Mouse (Mus musculus): ENCODE measurements around the gene Aldh9a1. TPM values are rescaled to one million over a fixed set of nuclear protein-coding genes. Genes with fewer than 3 reads are reported as not detected.

Aldh9a1 gene
- polyA plus RNA-seq, 1 experiment from 2014 or later, result 29.2 TPM

GRCm38 (mm10) chr1:167379751-167380150 is 30.0 kb downstream of the Aldh9a1 start:
- 77% methylated on average over 5 of the region's 5 CpGs for WGBS
- Histone ChIP-seq H3K27ac (ENCODE audit: low read depth, low read length) (no peak overlapping the region), H3K4me1 (ENCODE audit: control insufficient read depth, insufficient read depth, low read length) (no peaks in the 10 kb centered on the region), H3K27me3 (ENCODE audit: control insufficient read depth, insufficient read depth, low read length) (no peaks in the 10 kb centered on the region), H3K36me3 (ENCODE audit: control insufficient read depth, insufficient read depth, low read length) (no peaks in the 10 kb centered on the region), H3K9ac (replicated peaks; ENCODE audit: low read depth, low read length) (no peak overlapping the region), H3K4me2 (ENCODE audit: low read depth, low read length) (no peak overlapping the region), H3K4me3 (ENCODE audit: low read depth, low read length) (no peak overlapping the region), H3K9me3 (ENCODE audit: control insufficient read depth, low read length) (no peaks in the 10 kb centered on the region)
- ATAC-seq (ENCODE audit: low read depth), result no peak

GRCm38 (mm10) chr1:167380223-167380622 is 30.4 kb downstream of the Aldh9a1 start:
- no peak for ATAC-seq (ENCODE audit: low read depth)

GRCm38 (mm10) chr1:167381050-167382015 is 31.5 kb downstream of the Aldh9a1 start:
- Histone ChIP-seq H3K9me3 (ENCODE audit: control insufficient read depth, low read length) (no peaks in the 10 kb centered on the region), H3K27me3 (ENCODE audit: control insufficient read depth, insufficient read depth, low read length) (no peaks in the 10 kb centered on the region), H3K36me3 (ENCODE audit: control insufficient read depth, insufficient read depth, low read length) (no peaks in the 10 kb centered on the region), H3K4me3 (ENCODE audit: low read depth, low read length) (no peak overlapping the region), H3K27ac (ENCODE audit: low read depth, low read length) (no peak overlapping the region), H3K4me2 (ENCODE audit: low read depth, low read length) (no peak overlapping the region), H3K4me1 (ENCODE audit: control insufficient read depth, insufficient read depth, low read length) (no peaks in the 10 kb centered on the region), H3K9ac (replicated peaks; ENCODE audit: low read depth, low read length) (no peak overlapping the region)
- no peak for ATAC-seq (ENCODE audit: low read depth)
- 87% methylated on average over 8 of the region's 8 CpGs for WGBS

More at GRCm38 (mm10) chr1:167380223-167380622, 30.4 kb downstream of the Aldh9a1 start:
- no peak overlapping the region for H3K9ac ChIP-seq (replicated peaks; ENCODE audit: low read depth, low read length)
- no peak overlapping the region for H3K4me3 ChIP-seq (ENCODE audit: low read depth, low read length)
- H3K27ac ChIP-seq (ENCODE audit: low read depth, low read length), result no peak overlapping the region
- H3K36me3 ChIP-seq (ENCODE audit: control insufficient read depth, insufficient read depth, low read length), result no peaks in the 10 kb centered on the region
- 92% methylated on average over 2 of the region's 2 CpGs for whole genome bisulfite sequencing
- no peaks in the 10 kb centered on the region for H3K9me3 ChIP-seq (ENCODE audit: control insufficient read depth, low read length)
- no peak overlapping the region for H3K4me2 ChIP-seq (ENCODE audit: low read depth, low read length)
- H3K27me3 ChIP-seq (ENCODE audit: control insufficient read depth, insufficient read depth, low read length), result no peaks in the 10 kb centered on the region
- no peaks in the 10 kb centered on the region for H3K4me1 ChIP-seq (ENCODE audit: control insufficient read depth, insufficient read depth, low read length)

GRCm38 (mm10) chr1:167382316-167382715 is 32.5 kb downstream of the Aldh9a1 start:
- Histone ChIP-seq H3K4me2 (ENCODE audit: low read depth, low read length) (no peak overlapping the region), H3K27ac (ENCODE audit: low read depth, low read length) (no peak overlapping the region), H3K36me3 (ENCODE audit: control insufficient read depth, insufficient read depth, low read length) (no peaks in the 10 kb centered on the region), H3K27me3 (ENCODE audit: control insufficient read depth, insufficient read depth, low read length) (no peaks in the 10 kb centered on the region), H3K4me1 (ENCODE audit: control insufficient read depth, insufficient read depth, low read length) (no peaks in the 10 kb centered on the region), H3K4me3 (ENCODE audit: low read depth, low read length) (no peak overlapping the region), H3K9me3 (ENCODE audit: control insufficient read depth, low read length) (no peaks in the 10 kb centered on the region), H3K9ac (replicated peaks; ENCODE audit: low read depth, low read length) (no peak overlapping the region)
- 71% methylated on average over 7 of the region's 7 CpGs for WGBS
- no peak for ATAC-seq (ENCODE audit: low read depth)

- Histone ChIP-seq H3K9ac (replicated peaks; ENCODE audit: low read depth, low read length) (no peak overlapping the region), H3K36me3 (ENCODE audit: control insufficient read depth, insufficient read depth, low read length) (no peaks in the 10 kb centered on the region), H3K27ac (ENCODE audit: low read depth, low read length) (no peak overlapping the region), H3K9me3 (ENCODE audit: control insufficient read depth, low read length) (no peaks in the 10 kb centered on the region), H3K4me3 (ENCODE audit: low read depth, low read length) (no peak overlapping the region), H3K4me2 (ENCODE audit: low read depth, low read length) (no peak overlapping the region), H3K27me3 (ENCODE audit: control insufficient read depth, insufficient read depth, low read length) (no peaks in the 10 kb centered on the region), H3K4me1 (ENCODE audit: control insufficient read depth, insufficient read depth, low read length) (no peaks in the 10 kb centered on the region)
- ATAC-seq (ENCODE audit: low read depth), result no peak
- whole genome bisulfite sequencing, result 60% methylated on average over 5 of the region's 5 CpGs
Measured at GRCm38 (mm10) chr1:167382763-167383162, 33.0 kb downstream of the Aldh9a1 start.

GRCm38 (mm10) chr1:167383178-167383577 is 33.4 kb downstream of the Aldh9a1 start:
- 76% methylated on average over 5 of the region's 5 CpGs for WGBS

GRCm38 (mm10) chr1:167384156-167384555 is 34.4 kb downstream of the Aldh9a1 start:
- Histone ChIP-seq H3K27me3 (ENCODE audit: control insufficient read depth, insufficient read depth, low read length) (no peaks in the 10 kb centered on the region), H3K4me3 (ENCODE audit: low read depth, low read length) (no peak overlapping the region), H3K9me3 (ENCODE audit: control insufficient read depth, low read length) (no peaks in the 10 kb centered on the region), H3K9ac (replicated peaks; ENCODE audit: low read depth, low read length) (no peak overlapping the region), H3K27ac (ENCODE audit: low read depth, low read length) (no peak overlapping the region), H3K4me1 (ENCODE audit: control insufficient read depth, insufficient read depth, low read length) (no peaks in the 10 kb centered on the region), H3K36me3 (ENCODE audit: control insufficient read depth, insufficient read depth, low read length) (no peaks in the 10 kb centered on the region), H3K4me2 (ENCODE audit: low read depth, low read length) (no peak overlapping the region)
- ATAC-seq (ENCODE audit: low read depth), result no peak
- WGBS, result 81% methylated on average over 3 of the region's 3 CpGs

More at GRCm38 (mm10) chr1:167383178-167383577, 33.4 kb downstream of the Aldh9a1 start:
- Histone ChIP-seq H3K9me3 (ENCODE audit: control insufficient read depth, low read length) (no peaks in the 10 kb centered on the region), H3K9ac (replicated peaks; ENCODE audit: low read depth, low read length) (no peak overlapping the region), H3K27me3 (ENCODE audit: control insufficient read depth, insufficient read depth, low read length) (no peaks in the 10 kb centered on the region), H3K36me3 (ENCODE audit: control insufficient read depth, insufficient read depth, low read length) (no peaks in the 10 kb centered on the region), H3K27ac (ENCODE audit: low read depth, low read length) (no peak overlapping the region), H3K4me1 (ENCODE audit: control insufficient read depth, insufficient read depth, low read length) (no peaks in the 10 kb centered on the region), H3K4me3 (ENCODE audit: low read depth, low read length) (no peak overlapping the region), H3K4me2 (ENCODE audit: low read depth, low read length) (no peak overlapping the region)
- ATAC-seq (ENCODE audit: low read depth), result no peak

GRCm38 (mm10) chr1:167385211-167385610 is 35.4 kb downstream of the Aldh9a1 start:
- H3K27me3 ChIP-seq (ENCODE audit: control insufficient read depth, insufficient read depth, low read length), result no peaks in the 10 kb centered on the region
- WGBS, result 86% methylated on average over 2 of the region's 2 CpGs
- ATAC-seq (ENCODE audit: low read depth), result no peak
- H3K9ac ChIP-seq (replicated peaks; ENCODE audit: low read depth, low read length), result no peak overlapping the region
- no peak overlapping the region for H3K4me3 ChIP-seq (ENCODE audit: low read depth, low read length)
- no peak overlapping the region for H3K27ac ChIP-seq (ENCODE audit: low read depth, low read length)
- H3K4me1 ChIP-seq (ENCODE audit: control insufficient read depth, insufficient read depth, low read length), result no peaks in the 10 kb centered on the region
- no peaks in the 10 kb centered on the region for H3K9me3 ChIP-seq (ENCODE audit: control insufficient read depth, low read length)
- no peaks in the 10 kb centered on the region for H3K36me3 ChIP-seq (ENCODE audit: control insufficient read depth, insufficient read depth, low read length)
- H3K4me2 ChIP-seq (ENCODE audit: low read depth, low read length), result no peak overlapping the region

GRCm38 (mm10) chr1:167385636-167386035 is 35.8 kb downstream of the Aldh9a1 start:
- no peaks in the 10 kb centered on the region for H3K9me3 ChIP-seq (ENCODE audit: control insufficient read depth, low read length)
- H3K36me3 ChIP-seq (ENCODE audit: control insufficient read depth, insufficient read depth, low read length), result no peaks in the 10 kb centered on the region
- no peaks in the 10 kb centered on the region for H3K4me1 ChIP-seq (ENCODE audit: control insufficient read depth, insufficient read depth, low read length)
- H3K9ac ChIP-seq (replicated peaks; ENCODE audit: low read depth, low read length), result no peak overlapping the region
- no peak overlapping the region for H3K4me3 ChIP-seq (ENCODE audit: low read depth, low read length)
- no peak overlapping the region for H3K27ac ChIP-seq (ENCODE audit: low read depth, low read length)
- H3K4me2 ChIP-seq (ENCODE audit: low read depth, low read length), result no peak overlapping the region
- ATAC-seq (ENCODE audit: low read depth), result no peak
- 80% methylated on average over 5 of the region's 5 CpGs for WGBS
- H3K27me3 ChIP-seq (ENCODE audit: control insufficient read depth, insufficient read depth, low read length), result no peaks in the 10 kb centered on the region

All from neural tube, embryonic 14.5 days (tissue).